Comparison of ENCODE assay signal across 26 mouse cellular contexts in genomic region chr9:71366573-71366972, GRCm38 (mm10).
DNase-seq lines count a peak whose midpoint lies in the region; ATAC-seq and TF ChIP-seq lines count a peak whose summit lies in the region.
"Had no signal": no experiment of that assay in that cellular context is flagged by ENCODE, and none has a peak within 500 bp of the region (broad histone marks: within the 10 kb centered on the region; RNA-seq: fewer than 3 reads in every experiment).

No protein-coding gene starts in this region.

- no peak overlapping the region for H3K9ac ChIP-seq in forebrain, embryonic 14.5 days (ENCODE audit: low read length)
- H3K9ac ChIP-seq in forebrain, postnatal 0 days = no peak overlapping the region
- no peak overlapping the region for H3K9ac ChIP-seq in heart, embryonic 16.5 days (ENCODE audit: low read length)
- no peak overlapping the region for H3K9ac ChIP-seq in limb, embryonic 14.5 days (ENCODE audit: low read depth, low read length, severe bottlenecking)
- no peak overlapping the region for H3K9ac ChIP-seq in embryonic facial prominence, embryonic 14.5 days (ENCODE audit: low read depth, low read length)
- H3K9ac ChIP-seq: forebrain, embryonic 15.5 days; limb, embryonic 15.5 days; liver, embryonic 15.5 days; midbrain, embryonic 15.5 days; neural tube, embryonic 15.5 days had no signal

- 63% methylated on average over 9 of the region's 9 CpGs for WGBS in forebrain, embryonic 14.5 days
- whole genome bisulfite sequencing in forebrain, postnatal 0 days = 56% methylated on average over 9 of the region's 9 CpGs
- WGBS in heart, embryonic 16.5 days = 23% methylated on average over 9 of the region's 9 CpGs
- WGBS in limb, embryonic 14.5 days = 54% methylated on average over 9 of the region's 9 CpGs
- WGBS in limb, embryonic 10.5 days = 82% methylated on average over 9 of the region's 9 CpGs
- WGBS in embryonic facial prominence, embryonic 14.5 days = 41% methylated on average over 9 of the region's 9 CpGs

- DNase-seq in forebrain, embryonic 14.5 days (ENCODE audit: low spot score) = peak; percentile 3
- DNase-seq in forebrain, postnatal 0 days = no peak
- DNase-seq in heart, adult 8-10 months (ENCODE audit: low spot score) = no peak
- DNase-seq in limb, embryonic 14.5 days (ENCODE audit: low spot score) = peak; percentile 20
- no peak for DNase-seq in limb, embryonic 10.5 days (ENCODE audit: low spot score)
- DNase-seq in embryonic facial prominence, embryonic 14.5 days (ENCODE audit: low spot score) = peak; percentile 25
- DNase-seq: adrenal gland, postnatal 10 days; cerebellum, adult 9-11 months; gastrocnemius, postnatal 25 days; spleen, adult 18-20 months; thymus, adult 18-20 months; thymus, postnatal 4 days had no signal

- no peak for ATAC-seq in forebrain, embryonic 14.5 days
- ATAC-seq in forebrain, postnatal 0 days = no peak
- ATAC-seq in heart, embryonic 16.5 days (replicated peaks; ENCODE audit: extremely low read depth, insufficient read depth, low FRiP score) = peak; percentile 52; the same call in 1 of the 2 replicates
- no peak for ATAC-seq in limb, embryonic 14.5 days (ENCODE audit: low FRiP score, low read depth)
- ATAC-seq in embryonic facial prominence, embryonic 14.5 days (ENCODE audit: low read depth) = no peak
- ATAC-seq in erythroid progenitor cell, adult 5-6 weeks (replicated peaks; ENCODE audit: low FRiP score, poor library complexity, severe bottlenecking) = no peak
- ATAC-seq: activated CD4-positive, CD25-positive, alpha-beta regulatory T cell, adult 4 months; forebrain, embryonic 15.5 days; hindbrain, embryonic 16.5 days; intestine, embryonic 16.5 days; lung, postnatal 0 days; midbrain, embryonic 15.5 days had no signal

- no peak overlapping the region for H3K27ac ChIP-seq in forebrain, embryonic 14.5 days (ENCODE audit: low read depth, low read length)
- H3K27ac ChIP-seq in forebrain, postnatal 0 days (ENCODE audit: low read depth, low read length) = no peak overlapping the region
- 0 out of 2 replicates have a peak overlapping the region, but pooled peaks have one; percentile 25 for H3K27ac ChIP-seq in heart, embryonic 16.5 days (ENCODE audit: low read length)
- H3K27ac ChIP-seq in limb, embryonic 14.5 days (replicated peaks; ENCODE audit: low read depth, low read length) = no peak overlapping the region
- no peak overlapping the region for H3K27ac ChIP-seq in limb, embryonic 10.5 days
- H3K27ac ChIP-seq in embryonic facial prominence, embryonic 14.5 days (replicated peaks; ENCODE audit: low read depth, low read length) = no peak overlapping the region
- H3K27ac ChIP-seq: forebrain, embryonic 15.5 days; limb, embryonic 15.5 days; liver, embryonic 15.5 days; midbrain, embryonic 15.5 days; neural tube, embryonic 15.5 days had no signal

- TF ChIP-seq POLR2A in limb, embryonic 14.5 days (IDR thresholded peaks at IDR 0.05; ENCODE audit: borderline replicate concordance, extremely low read depth, insufficient read depth, insufficient read length) = no peak

- no peaks in the 10 kb centered on the region for H3K9me3 ChIP-seq in forebrain, embryonic 14.5 days (replicated peaks; ENCODE audit: control insufficient read depth, low read length)
- H3K9me3 ChIP-seq in forebrain, postnatal 0 days (ENCODE audit: low read length) = no peaks in the 10 kb centered on the region
- peaks cover 6% of the 10 kb centered on the region for H3K9me3 ChIP-seq in heart, embryonic 16.5 days (replicated peaks; ENCODE audit: control insufficient read depth, low read length)
- 0 out of 2 replicates have a peak, but pooled peaks cover 7% of the 10 kb centered on the region for H3K9me3 ChIP-seq in limb, embryonic 14.5 days (ENCODE audit: control insufficient read depth, low read length)
- H3K9me3 ChIP-seq in limb, embryonic 10.5 days (replicated peaks) = no peaks in the 10 kb centered on the region
- peaks cover 12% of the 10 kb centered on the region for H3K9me3 ChIP-seq in embryonic facial prominence, embryonic 14.5 days (ENCODE audit: control insufficient read depth, low read length)
- H3K9me3 ChIP-seq: forebrain, embryonic 15.5 days; limb, embryonic 15.5 days; liver, embryonic 15.5 days; midbrain, embryonic 15.5 days had no signal

- no peak for TF ChIP-seq CTCF in forebrain, postnatal 0 days (IDR thresholded peaks at IDR 0.05; ENCODE audit: low read depth)

- no peaks in the 10 kb centered on the region for H3K36me3 ChIP-seq in forebrain, embryonic 14.5 days (ENCODE audit: control insufficient read depth, insufficient read depth, low read length)
- H3K36me3 ChIP-seq in forebrain, postnatal 0 days (ENCODE audit: insufficient read depth) = no peaks in the 10 kb centered on the region
- H3K36me3 ChIP-seq in heart, embryonic 16.5 days (ENCODE audit: control insufficient read depth, insufficient read depth) = no peaks in the 10 kb centered on the region
- no peaks in the 10 kb centered on the region for H3K36me3 ChIP-seq in limb, embryonic 14.5 days (ENCODE audit: control insufficient read depth, insufficient read depth, low read length)
- no peaks in the 10 kb centered on the region for H3K36me3 ChIP-seq in limb, embryonic 10.5 days
- no peaks in the 10 kb centered on the region for H3K36me3 ChIP-seq in embryonic facial prominence, embryonic 14.5 days (ENCODE audit: control insufficient read depth, insufficient read depth, low read length)
- H3K36me3 ChIP-seq: forebrain, embryonic 15.5 days; G1E; limb, embryonic 15.5 days; liver, embryonic 15.5 days; midbrain, embryonic 15.5 days; neural tube, embryonic 15.5 days had no signal

- H3K4me1 ChIP-seq in forebrain, embryonic 14.5 days (ENCODE audit: control insufficient read depth, insufficient read depth, low read length) = peaks cover 2% of the 10 kb centered on the region; the same call in 1 of the 2 replicates
- H3K4me1 ChIP-seq in forebrain, postnatal 0 days (ENCODE audit: insufficient read depth) = no peaks in the 10 kb centered on the region
- H3K4me1 ChIP-seq in heart, embryonic 16.5 days (ENCODE audit: control insufficient read depth, insufficient read depth, low read length) = peaks cover 9% of the 10 kb centered on the region
- 0 out of 2 replicates have a peak, but pooled peaks cover 3% of the 10 kb centered on the region for H3K4me1 ChIP-seq in limb, embryonic 14.5 days (ENCODE audit: control insufficient read depth, insufficient read depth, low read length)
- H3K4me1 ChIP-seq in limb, embryonic 10.5 days = no peaks in the 10 kb centered on the region
- H3K4me1 ChIP-seq in embryonic facial prominence, embryonic 14.5 days (ENCODE audit: control insufficient read depth, insufficient read depth, low read length) = peaks cover 7% of the 10 kb centered on the region
- H3K4me1 ChIP-seq: forebrain, embryonic 15.5 days; liver, embryonic 15.5 days; midbrain, embryonic 15.5 days had no signal

- H3K27me3 ChIP-seq in forebrain, embryonic 14.5 days (replicated peaks; ENCODE audit: control insufficient read depth, insufficient read depth, low read length) = no peaks in the 10 kb centered on the region
- H3K27me3 ChIP-seq in forebrain, postnatal 0 days (ENCODE audit: insufficient read depth, low read length) = no peaks in the 10 kb centered on the region
- H3K27me3 ChIP-seq in heart, embryonic 16.5 days (ENCODE audit: control insufficient read depth, insufficient read depth, low read length) = no peaks in the 10 kb centered on the region
- no peaks in the 10 kb centered on the region for H3K27me3 ChIP-seq in limb, embryonic 14.5 days (ENCODE audit: control insufficient read depth, insufficient read depth, low read length)
- peaks cover 12% of the 10 kb centered on the region; the same call in 1 of the 2 replicates for H3K27me3 ChIP-seq in limb, embryonic 10.5 days (ENCODE audit: low read depth, poor library complexity, severe bottlenecking)
- no peaks in the 10 kb centered on the region for H3K27me3 ChIP-seq in embryonic facial prominence, embryonic 14.5 days (replicated peaks; ENCODE audit: control insufficient read depth, insufficient read depth, low read length)
- H3K27me3 ChIP-seq: forebrain, embryonic 15.5 days; limb, embryonic 15.5 days; liver, embryonic 15.5 days; midbrain, embryonic 15.5 days; neural tube, embryonic 15.5 days had no signal

- H3K4me3 ChIP-seq in forebrain, embryonic 14.5 days (ENCODE audit: low read depth, low read length) = no peak overlapping the region
- no peak overlapping the region for H3K4me3 ChIP-seq in forebrain, postnatal 0 days (ENCODE audit: low read depth, low read length)
- H3K4me3 ChIP-seq in heart, embryonic 16.5 days (ENCODE audit: low read length) = no peak overlapping the region
- H3K4me3 ChIP-seq in limb, embryonic 14.5 days (replicated peaks; ENCODE audit: low read length) = no peak overlapping the region
- no peak overlapping the region for H3K4me3 ChIP-seq in limb, embryonic 10.5 days
- H3K4me3 ChIP-seq in embryonic facial prominence, embryonic 14.5 days (ENCODE audit: low read depth, low read length) = no peak overlapping the region
- H3K4me3 ChIP-seq: erythroblast, embryonic 14.5 days; forebrain, embryonic 15.5 days; limb, embryonic 15.5 days; liver, embryonic 15.5 days; megakaryocyte, embryonic 14.5 days; midbrain, embryonic 15.5 days; neural tube, embryonic 15.5 days had no signal

- H3K4me2 ChIP-seq in forebrain, embryonic 14.5 days (ENCODE audit: low read length) = no peak overlapping the region
- no peak overlapping the region for H3K4me2 ChIP-seq in forebrain, postnatal 0 days (ENCODE audit: low read depth)
- peak overlapping the region; percentile 48 for H3K4me2 ChIP-seq in heart, embryonic 16.5 days (ENCODE audit: low read depth, low read length)
- no peak overlapping the region for H3K4me2 ChIP-seq in limb, embryonic 14.5 days (replicated peaks; ENCODE audit: low read depth, low read length, severe bottlenecking)
- no peak overlapping the region for H3K4me2 ChIP-seq in embryonic facial prominence, embryonic 14.5 days (ENCODE audit: low read depth, low read length)
- H3K4me2 ChIP-seq: forebrain, embryonic 15.5 days; limb, embryonic 15.5 days; liver, embryonic 15.5 days; midbrain, embryonic 15.5 days; neural tube, embryonic 15.5 days had no signal

Comparison
In these comparisons a context has a peak if more than half of its experiments do, and no peak if none do; other contexts are left out.
1. DNase-seq: peak in forebrain, embryonic 14.5 days (single experiment), limb, embryonic 14.5 days (single experiment) and embryonic facial prominence, embryonic 14.5 days (single experiment); none in forebrain, postnatal 0 days (single experiment), heart, adult 8-10 months (single experiment) and limb, embryonic 10.5 days (single experiment).